Mouse (Mus musculus) small intestine, adult 2 months (tissue): ENCODE measurements around the gene Sept6. TPM values are rescaled to one million over a fixed set of nuclear protein-coding genes. Genes with fewer than 3 reads are reported as not detected.
"Not testable (repeated sequence)": the region's sequence is repeated elsewhere in the genome, so short reads cannot be mapped to it uniquely, and the experiment has no call there.

Experiments
- H3K27ac ChIP-seq: fragments of 200-500 bp; 2 replicates; pipeline ENCODE4 v1.5.1; 2012; ENCODE audit warnings: low read depth, low read length, control low read depth, inconsistent platforms; ENCODE audit not compliant: insufficient read depth
- H3K27me3 ChIP-seq: fragments of 200-500 bp; 2 replicates; pipeline ENCODE4 v1.6.1; 2012; ENCODE audit warnings: mild to moderate bottlenecking, moderate library complexity, low read length, inconsistent platforms; ENCODE audit not compliant: control insufficient read depth, insufficient read depth
- H3K36me3 ChIP-seq: fragments of 200-500 bp; 2 replicates; pipeline ENCODE4 v1.6.1; 2012; ENCODE audit warnings: mild to moderate bottlenecking, low read length, control low read depth, inconsistent platforms; ENCODE audit not compliant: control insufficient read depth, insufficient read depth
- H3K4me1 ChIP-seq: fragments of 200-500 bp; 2 replicates; pipeline ENCODE4 v1.6.1; 2012; ENCODE audit warnings: low read length, inconsistent platforms, mixed read lengths; ENCODE audit not compliant: control insufficient read depth, insufficient read depth, insufficient read length
- H3K4me3 ChIP-seq: fragments of 200-500 bp; 2 replicates; pipeline ENCODE4 v1.5.1; 2012; ENCODE audit warnings: low read depth, mild to moderate bottlenecking, control low read depth, inconsistent platforms, low read length, moderate library complexity
- CTCF ChIP-seq: fragments of 200-500 bp; IDR thresholded peaks from 2 replicates; pipeline ENCODE4 v1.5.1; 2012; ENCODE audit warnings: low read depth, mild to moderate bottlenecking, control low read depth, inconsistent platforms, low read length, moderate library complexity, mixed read lengths; ENCODE audit not compliant: insufficient replicate concordance, insufficient read length; ENCODE audit errors: extremely low read depth
- POLR2A ChIP-seq: fragments of 200-500 bp; IDR thresholded peaks from 2 replicates; pipeline ENCODE4 v1.6.1; 2012; ENCODE audit warnings: low read depth, mild to moderate bottlenecking, control low read depth, inconsistent platforms, low read length, moderate library complexity
- WGBS: fragments of 180-500 bp; shearing (Covaris S2); methylation state at CpG from one replicate; pipeline ENCODE4 v1.1.7; 2018; 5-methylcytosine and 5-hydroxymethylcytosine counted together
- polyA plus RNA-seq: library from polyadenylated mRNA; depleted of rRNA; stranded (reverse); fragments of >200 nt; gene quantifications from 2 replicates; pipeline ENCODE4 v1.2.3, GENCODE M21; 2012

Gene Sept6
- polyA plus RNA-seq, 1 experiment: 4.0 TPM

DNA sequence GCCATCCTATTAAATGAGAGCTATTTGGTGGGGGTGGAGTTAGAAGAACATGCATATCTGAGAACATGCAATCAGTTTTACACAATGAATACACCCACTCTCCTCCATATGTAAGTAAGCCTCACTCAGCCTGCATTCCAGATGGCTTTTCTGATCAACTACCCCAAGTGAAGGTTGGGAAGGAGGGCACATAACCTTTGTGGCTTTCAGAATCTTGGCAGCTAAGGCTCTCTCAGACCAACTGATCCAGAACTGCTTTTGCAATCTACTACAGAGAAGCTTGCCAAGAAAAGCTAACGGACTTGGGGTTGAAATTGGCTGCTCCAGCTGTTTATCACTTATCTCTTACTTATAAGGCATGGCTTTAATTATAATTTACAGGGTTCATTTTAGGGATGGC, 73.8 kb downstream of the Sept6 start:
- no peaks in the 10 kb centered on the region for H3K27me3 ChIP-seq
- no peak for TF ChIP-seq CTCF
- no peak for TF ChIP-seq POLR2A
- 34% methylated on average over 1 of the region's 1 CpGs for WGBS
- H3K27ac ChIP-seq: no peak overlapping the region
- H3K4me3 ChIP-seq: no peak overlapping the region
- no peaks in the 10 kb centered on the region for H3K4me1 ChIP-seq
- H3K36me3 ChIP-seq: no peaks in the 10 kb centered on the region

GRCm38 (mm10) chrX:36911343-36911742, 80.3 kb downstream of the Sept6 start:
- no peak for TF ChIP-seq POLR2A
- TF ChIP-seq CTCF: peak; percentile 9; the same call in 1 of the 2 replicates
- H3K4me3 ChIP-seq: no peak overlapping the region
- H3K4me1 ChIP-seq: no peaks in the 10 kb centered on the region
- H3K27ac ChIP-seq: no peak overlapping the region
- H3K36me3 ChIP-seq: no peaks in the 10 kb centered on the region
- WGBS: 43% methylated on average over 12 of the region's 12 CpGs
- no peaks in the 10 kb centered on the region for H3K27me3 ChIP-seq

DNA sequence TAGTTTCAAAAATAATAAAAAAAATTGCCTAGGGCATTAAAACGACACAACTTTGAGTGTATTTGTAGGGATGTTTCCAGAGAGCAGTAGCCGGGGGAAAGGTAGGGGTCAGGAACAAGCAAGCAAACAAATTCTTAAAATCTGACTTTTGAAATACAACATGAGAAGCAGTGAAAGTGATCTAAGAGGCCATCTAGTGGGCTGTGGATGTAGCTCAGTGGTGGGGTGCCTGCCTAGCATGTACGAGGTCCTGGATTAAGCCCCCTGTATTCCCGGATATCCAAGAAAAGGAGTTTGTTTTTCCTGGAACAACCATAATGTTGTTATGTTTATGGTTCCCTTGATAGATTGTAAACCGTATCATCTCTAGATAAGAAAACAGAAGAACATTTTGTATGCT, 85.1 kb downstream of the Sept6 start:
- Histone ChIP-seq H3K4me1 (no peaks in the 10 kb centered on the region), H3K4me3 (no peak overlapping the region), H3K36me3 (no peaks in the 10 kb centered on the region), H3K27ac (no peak overlapping the region), H3K27me3 (no peaks in the 10 kb centered on the region)
- TF ChIP-seq POLR2A (no peak), CTCF (no peak)
- 26% methylated on average over 5 of the region's 5 CpGs for WGBS

DNA sequence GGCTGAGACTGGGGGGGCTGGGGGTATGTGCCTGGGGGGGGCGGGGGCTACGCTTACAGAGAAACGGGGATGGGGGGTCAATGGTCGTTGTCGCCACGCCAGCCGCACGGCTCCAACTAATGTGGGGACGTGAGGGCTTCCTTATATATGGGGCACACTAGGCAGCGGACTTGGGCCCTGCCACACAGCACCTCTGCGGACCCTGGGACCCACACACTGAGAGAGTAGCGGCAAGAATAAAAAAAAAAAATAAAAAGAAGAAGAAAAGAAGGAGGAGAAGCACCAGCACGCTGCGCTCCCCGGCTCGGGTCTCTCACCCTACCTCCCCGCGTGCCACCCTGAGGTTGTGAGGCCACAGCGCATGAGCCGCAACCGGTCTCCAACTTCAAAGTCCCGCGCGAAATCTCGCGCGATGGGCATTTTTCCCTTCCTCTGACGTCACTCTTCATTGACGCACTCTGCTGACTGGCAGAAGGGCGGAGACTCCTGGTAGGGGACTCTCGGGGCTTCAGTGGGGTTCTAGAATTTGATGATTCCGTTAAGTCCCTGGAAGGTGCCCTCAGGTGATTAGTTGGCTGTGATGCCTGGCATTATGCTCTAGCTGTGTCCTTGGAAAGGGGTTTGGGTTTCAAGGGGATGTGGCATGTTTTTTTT, 88.4 kb downstream of the Sept6 start:
- Histone ChIP-seq H3K27me3 (no peaks in the 10 kb centered on the region), H3K27ac (0 out of 2 replicates have a peak overlapping the region, but pooled peaks have one; percentile 6), H3K36me3 (no peaks in the 10 kb centered on the region), H3K4me3 (peak overlapping the region; percentile 86), H3K4me1 (no peaks in the 10 kb centered on the region)
- peak; percentile 82; the same call in 1 of the 2 replicates for TF ChIP-seq POLR2A
- TF ChIP-seq CTCF: no peak
- WGBS: 14% methylated on average over 31 of the region's 32 CpGs

DNA sequence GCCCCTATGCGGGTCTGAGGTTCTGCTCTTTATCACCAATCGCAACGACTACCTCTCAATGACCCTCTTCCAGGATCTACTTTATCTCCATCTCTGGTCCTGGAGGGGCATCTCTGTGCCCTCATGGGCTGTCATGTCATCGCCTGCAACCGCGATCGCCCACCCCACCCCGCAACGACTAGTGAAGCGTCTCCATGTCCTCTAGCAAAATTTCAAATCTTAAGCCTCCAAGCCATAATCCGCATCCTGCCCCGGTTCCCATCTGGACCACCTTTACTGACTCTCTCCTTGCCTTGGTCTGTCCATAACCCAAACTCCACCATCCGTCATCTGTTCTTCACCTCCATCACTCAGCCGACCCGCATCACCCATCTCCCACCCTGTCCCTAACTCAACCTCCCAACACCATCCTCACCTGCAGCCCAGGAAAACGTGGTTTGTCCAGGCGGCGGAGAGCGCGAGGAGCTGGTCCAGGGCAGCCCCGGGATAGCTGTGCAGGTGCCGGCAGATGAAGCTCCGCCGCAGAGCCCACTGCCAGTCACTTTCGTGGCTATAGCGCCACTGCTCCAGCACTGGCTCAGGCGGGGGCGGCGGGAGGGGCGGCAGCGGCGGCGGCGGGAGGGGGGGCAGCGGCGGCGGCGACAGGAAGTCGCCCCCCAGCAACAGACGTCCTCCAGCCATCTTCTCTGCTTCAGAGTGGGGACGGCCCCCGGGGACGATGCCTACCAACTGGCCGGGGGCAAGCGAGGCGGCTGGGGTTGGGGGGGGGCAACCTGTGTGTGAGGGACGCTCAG, 89.1 kb downstream of the Sept6 start, which contains the start of gene Nkrf:
TSS of gene Nkrf (minus strand) at position 579 of the 794 bp plus-strand sequence.
- H3K4me1 ChIP-seq: no peaks in the 10 kb centered on the region
- TF ChIP-seq CTCF: no peak
- no peak for TF ChIP-seq POLR2A
- no peaks in the 10 kb centered on the region for H3K27me3 ChIP-seq
- H3K27ac ChIP-seq: 0 out of 2 replicates have a peak within 1 kb of the TSS, but pooled peaks have one; percentile 6
- no peaks in the 10 kb centered on the region for H3K36me3 ChIP-seq
- 12% methylated on average over 40 of the region's 47 CpGs for WGBS
- H3K4me3 ChIP-seq: peak within 1 kb of the TSS; percentile 86

GRCm38 (mm10) chrX:36901655-36902054, 89.9 kb downstream of the Sept6 start:
- 18% methylated on average over 3 of the region's 3 CpGs for WGBS
- Histone ChIP-seq H3K4me3 (no peak overlapping the region), H3K4me1 (no peaks in the 10 kb centered on the region), H3K27me3 (no peaks in the 10 kb centered on the region), H3K36me3 (no peaks in the 10 kb centered on the region), H3K27ac (no peak overlapping the region)
- TF ChIP-seq POLR2A: no peak
- no peak for TF ChIP-seq CTCF

DNA sequence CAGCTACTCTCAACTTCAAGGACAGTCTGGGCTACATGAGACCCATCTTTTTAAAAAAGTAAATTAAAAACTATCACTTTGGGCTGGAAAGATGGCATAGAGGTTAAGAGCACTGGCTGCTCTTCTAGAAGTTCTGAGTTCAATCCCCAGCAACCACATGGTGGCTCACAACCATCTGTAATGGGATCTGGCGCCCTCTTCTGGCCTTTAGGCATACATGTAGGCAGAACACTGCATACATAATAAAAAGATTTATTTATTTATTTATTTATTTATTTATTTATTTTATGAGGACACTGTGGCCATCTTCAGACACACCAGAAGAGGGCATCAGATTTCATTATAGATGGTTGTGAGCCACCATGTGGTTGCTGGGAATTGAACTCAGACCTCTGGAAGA, 92.7 kb downstream of the Sept6 start:
- H3K4me1 ChIP-seq, H3K4me3 ChIP-seq, H3K36me3 ChIP-seq, H3K27me3 ChIP-seq, H3K27ac ChIP-seq: not testable (repeated sequence)
- WGBS: 50% methylated on average over 1 of the region's 1 CpGs
